Mouse (Mus musculus): Measurements from ENCODE around the gene Celf1. TPM values are rescaled to one million over a fixed set of nuclear protein-coding genes. Genes with fewer than 3 reads are reported as not detected.

Celf1 gene
- total and polyA plus RNA-seq, 3 experiments: 29.7 to 69.7 (median 52.8) TPM

DNA sequence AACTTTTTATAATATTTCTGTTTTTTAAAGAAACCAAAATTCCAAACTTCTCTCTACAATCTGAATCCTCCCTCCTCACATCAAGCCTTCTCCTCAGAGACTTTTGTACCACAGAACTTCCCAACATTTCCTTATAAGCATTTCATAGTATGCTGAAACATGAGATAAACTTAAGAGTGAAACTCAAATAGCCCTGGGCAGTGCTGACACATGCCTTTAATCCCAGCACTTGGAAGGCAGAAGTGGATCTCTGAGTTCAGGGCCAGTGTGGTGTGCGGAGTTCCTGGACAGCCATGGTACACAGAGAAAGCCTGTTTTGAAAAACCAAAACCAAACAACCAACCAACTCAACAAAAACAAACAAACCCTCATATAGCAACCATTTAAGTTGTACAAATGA is 19.0 kb upstream of the Celf1 start:
- Histone ChIP-seq H3K27ac (ENCODE audit: insufficient read depth, low read depth) (no peak overlapping the region), H3K36me3 (replicated peaks in 1 of 2; ENCODE audit: control insufficient read depth in 1 of 2, insufficient read depth in 1 of 2, low read length in 1 of 2) (no peaks in the 10 kb centered on the region), H3K27me3 (replicated peaks) (peaks cover 4% of the 10 kb centered on the region), H3K9ac (ENCODE audit: insufficient read depth, low read depth) (no peak overlapping the region), H3K9me3 (replicated peaks; ENCODE audit: low read length) (no peaks in the 10 kb centered on the region), H3K79me2 (replicated peaks; ENCODE audit: control insufficient read depth, extremely low read depth, insufficient read depth, poor library complexity, severe bottlenecking) (peaks cover 10% of the 10 kb centered on the region), H3K4me1 (ENCODE audit: control insufficient read depth in 1 of 2, insufficient read depth in 2 of 2) (peaks cover 2 to 4% of the 10 kb centered on the region in 2 experiments; a peak in 2 of 4 replicates), H3K4me2 (ENCODE audit: insufficient read depth, low read depth, poor library complexity, severe bottlenecking) (no peak overlapping the region), H3K4me3 (replicated peaks in 1 of 3; ENCODE audit: low read depth in 2 of 3, low read length in 2 of 3, poor library complexity in 1 of 3) (no peak overlapping the region)
- no peak for DNase-seq (ENCODE audit: extremely low read depth)
- in situ Hi-C loops (cut with MboI; ENCODE audit: low pct_ligation_motif_present, low pct_unique_long_range_greater_than_20kb, low sequenced_read_pairs): no loop called here
- dilution Hi-C loops (cut with MboI; ENCODE audit: extremely low pct_ligation_motif_present, extremely low pct_unique_long_range_greater_than_20kb, low sequenced_read_pairs): no loop called here
- TF ChIP-seq EP300 (IDR thresholded peaks at IDR 0.05; ENCODE audit: low read length) (no peak), TCF12 (IDR thresholded peaks at IDR 0.05; ENCODE audit: low read depth, low read length) (no peak), CHD1 (IDR thresholded peaks at IDR 0.05; ENCODE audit: low read depth, low read length) (no peak), SMC3 (IDR thresholded peaks at IDR 0.05; ENCODE audit: low read depth, low read length) (no peak), E2F4 (IDR thresholded peaks at IDR 0.05; ENCODE audit: insufficient replicate concordance, low read depth, low read length) (no peak), ZNF384 (IDR thresholded peaks at IDR 0.05; ENCODE audit: low read depth, low read length) (no peak), BHLHE40 (IDR thresholded peaks at IDR 0.05; ENCODE audit: low read depth, low read length) (no peak), POLR2AphosphoS2 (IDR thresholded peaks at IDR 0.05; ENCODE audit: low read depth, low read length) (no peak), TBP (conservative IDR thresholded peaks at IDR 0.05; ENCODE audit: low read depth, low read length) (no peak), HCFC1 (IDR thresholded peaks at IDR 0.05; ENCODE audit: low read depth, low read length) (no peak), CHD2 (IDR thresholded peaks at IDR 0.05; ENCODE audit: low read length) (no peak), MAFK (IDR thresholded peaks at IDR 0.05; ENCODE audit: insufficient replicate concordance, low read length) (no peak), USF2 (conservative IDR thresholded peaks at IDR 0.05; ENCODE audit: low read depth, low read length) (no peak), CTCF (conservative IDR thresholded peaks at IDR 0.05 in 1 of 2, IDR thresholded peaks at IDR 0.05 in 1 of 2; ENCODE audit: low read depth in 2 of 2, low read length in 2 of 2) (no peak), NRF1 (IDR thresholded peaks at IDR 0.05; ENCODE audit: low read depth, low read length) (no peak), ZKSCAN1 (IDR thresholded peaks at IDR 0.05; ENCODE audit: borderline replicate concordance, low read depth, low read length) (no peak), KAT2A (IDR thresholded peaks at IDR 0.05; ENCODE audit: insufficient replicate concordance, low read length) (no peak), MAX (IDR thresholded peaks at IDR 0.05; ENCODE audit: low read length) (no peak), JUND (conservative IDR thresholded peaks at IDR 0.05; ENCODE audit: low read depth, low read length) (no peak)

- no peak overlapping the region for H3K27ac ChIP-seq (ENCODE audit: insufficient read depth, low read depth)
- no peaks in the 10 kb centered on the region for H3K36me3 ChIP-seq (replicated peaks in 1 of 2; ENCODE audit: control insufficient read depth in 1 of 2, insufficient read depth in 1 of 2, low read length in 1 of 2)
- no peak overlapping the region for H3K4me3 ChIP-seq (replicated peaks in 1 of 3; ENCODE audit: low read depth in 2 of 3, low read length in 2 of 3, poor library complexity in 1 of 3)
- no peak overlapping the region for H3K4me2 ChIP-seq (ENCODE audit: insufficient read depth, low read depth, poor library complexity, severe bottlenecking)
- TF ChIP-seq TCF12 (IDR thresholded peaks at IDR 0.05; ENCODE audit: low read depth, low read length): no peak
- TF ChIP-seq IRF4 (IDR thresholded peaks at IDR 0.05; ENCODE audit: low read depth, low read length): no peak
- no peak for TF ChIP-seq ZC3H11A (IDR thresholded peaks at IDR 0.05; ENCODE audit: low read depth, low read length)
- no peak for TF ChIP-seq ZKSCAN1 (IDR thresholded peaks at IDR 0.05; ENCODE audit: borderline replicate concordance, low read depth, low read length)
- TF ChIP-seq SMC3 (IDR thresholded peaks at IDR 0.05; ENCODE audit: low read depth, low read length): no peak
- TF ChIP-seq NELFE (IDR thresholded peaks at IDR 0.05; ENCODE audit: low read depth, low read length): no peak
- TF ChIP-seq GABPA (IDR thresholded peaks at IDR 0.05; ENCODE audit: insufficient replicate concordance, low read depth, low read length): no peak
- TF ChIP-seq SIN3A (IDR thresholded peaks at IDR 0.05; ENCODE audit: low read length): no peak
- TF ChIP-seq MAX (IDR thresholded peaks at IDR 0.05; ENCODE audit: low read length): no peak
- no peak for TF ChIP-seq UBTF (IDR thresholded peaks at IDR 0.05; ENCODE audit: low read depth, low read length)
- no peak for TF ChIP-seq MYC (IDR thresholded peaks at IDR 0.05; ENCODE audit: low read depth, low read length)
- no peak for TF ChIP-seq MAFK (IDR thresholded peaks at IDR 0.05; ENCODE audit: insufficient replicate concordance, low read length)
- TF ChIP-seq E2F4 (IDR thresholded peaks at IDR 0.05; ENCODE audit: insufficient replicate concordance, low read depth, low read length): no peak
- TF ChIP-seq EP300 (IDR thresholded peaks at IDR 0.05; ENCODE audit: low read length): no peak
- no peak for TF ChIP-seq CHD1 (IDR thresholded peaks at IDR 0.05; ENCODE audit: low read depth, low read length)
- no peak for TF ChIP-seq USF1 (IDR thresholded peaks at IDR 0.05; ENCODE audit: low read depth, low read length)
- no peak for TF ChIP-seq ZNF384 (IDR thresholded peaks at IDR 0.05; ENCODE audit: low read depth, low read length)
- no peak overlapping the region for H3K9ac ChIP-seq (ENCODE audit: insufficient read depth, low read depth)
- no peaks in the 10 kb centered on the region for H3K79me2 ChIP-seq (replicated peaks; ENCODE audit: control insufficient read depth, extremely low read depth, insufficient read depth, poor library complexity, severe bottlenecking)
- dilution Hi-C loops (cut with MboI; ENCODE audit: extremely low pct_ligation_motif_present, extremely low pct_unique_long_range_greater_than_20kb, low sequenced_read_pairs) (no loop called here), in situ Hi-C loops (cut with MboI; ENCODE audit: low pct_ligation_motif_present, low pct_unique_long_range_greater_than_20kb, low sequenced_read_pairs) (no loop called here)
- H3K4me1 ChIP-seq (ENCODE audit: control insufficient read depth in 1 of 2, insufficient read depth in 2 of 2): peaks cover 2 to 4% of the 10 kb centered on the region in 2 experiments; a peak in 2 of 4 replicates
- H3K9me3 ChIP-seq (replicated peaks; ENCODE audit: low read length): no peaks in the 10 kb centered on the region
- no peak for DNase-seq (ENCODE audit: extremely low read depth)
- peaks cover 4% of the 10 kb centered on the region for H3K27me3 ChIP-seq (replicated peaks)
Measured at GRCm38 (mm10) chr2:90922636-90923035, 17.5 kb upstream of the Celf1 start.
